Mouse (Mus musculus): ENCODE measurements around the gene Dip2c. TPM values are rescaled to one million over a fixed set of nuclear protein-coding genes. Genes with fewer than 3 reads are reported as not detected.

Gene Dip2c
- 10 to 100 TPM; 12.4 to 13.5 TPM for total RNA-seq (2021)
- long read RNA-seq, experiment 1, partial matches to known transcripts: 4 of 7 reads
- long read RNA-seq, experiment 1, other reads (novel, unspliced or antisense): 3 of 7 reads
- long read RNA-seq, experiment 2, partial matches to known transcripts: 0 of 2 reads
- long read RNA-seq, experiment 2, other reads (novel, unspliced or antisense): 2 of 2 reads

DNA sequence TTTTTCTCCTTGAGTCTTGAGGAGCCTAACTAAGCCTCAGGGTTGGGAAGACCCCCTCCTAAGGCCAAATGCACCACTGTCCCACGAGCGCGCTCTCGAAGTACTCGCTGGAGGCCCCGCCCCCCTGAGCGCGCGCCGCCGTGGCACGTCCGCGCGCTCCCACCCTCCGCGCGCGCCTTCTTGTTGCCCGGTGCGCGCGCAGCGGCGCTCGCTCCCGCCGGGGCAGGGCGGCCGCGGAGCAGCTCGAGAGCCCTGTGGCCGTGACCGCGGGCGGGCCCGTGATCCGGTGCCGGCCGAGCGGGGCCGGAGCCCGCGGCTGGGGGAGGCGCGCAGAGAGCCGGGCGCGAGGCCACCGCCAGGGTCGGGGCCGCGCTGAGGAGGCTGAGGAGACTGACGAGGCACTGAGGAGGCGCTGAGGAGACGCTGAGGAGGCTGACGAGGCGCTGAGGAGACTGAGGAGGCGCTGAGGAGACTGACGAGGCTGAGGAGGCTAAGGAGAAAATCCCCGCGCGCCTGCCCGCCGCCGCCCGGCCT is at the start of gene Dip2c:
Gene Dip2c, plus strand, starts transcription at position 207 of the 534 bp plus-strand sequence.
- intact Hi-C loops (cut with DNase I; ENCODE audit: low total_unique reads): loop anchor here (10.0 kb wide), 1 partner anchor 188 kb away; no protein-coding TSS in a partner anchor
- peak; percentile 90 for DNase-seq

DNA sequence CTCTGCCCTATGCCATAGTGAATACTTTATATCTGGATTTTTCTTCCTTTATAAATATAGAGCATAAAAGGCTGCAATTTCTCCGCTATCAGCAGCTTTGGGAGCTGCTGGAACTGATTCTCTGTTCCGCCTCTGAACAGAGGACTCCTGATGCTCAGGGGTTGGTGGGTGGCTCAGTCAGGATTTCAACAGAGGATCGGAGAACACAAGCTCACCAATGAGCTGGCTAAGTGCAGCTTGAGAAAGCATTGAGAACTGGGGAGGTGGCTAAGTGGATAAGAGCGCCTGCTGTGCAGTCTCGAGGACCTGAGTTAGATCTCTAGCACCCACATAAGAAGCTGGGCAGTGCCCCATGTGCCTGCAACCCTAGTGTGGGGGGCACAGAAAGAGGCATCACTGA is 49.2 kb upstream of the Dip2c start:
- no peak for DNase-seq
- intact Hi-C loops (cut with DNase I; ENCODE audit: low total_unique reads): no loop called here

DNA sequence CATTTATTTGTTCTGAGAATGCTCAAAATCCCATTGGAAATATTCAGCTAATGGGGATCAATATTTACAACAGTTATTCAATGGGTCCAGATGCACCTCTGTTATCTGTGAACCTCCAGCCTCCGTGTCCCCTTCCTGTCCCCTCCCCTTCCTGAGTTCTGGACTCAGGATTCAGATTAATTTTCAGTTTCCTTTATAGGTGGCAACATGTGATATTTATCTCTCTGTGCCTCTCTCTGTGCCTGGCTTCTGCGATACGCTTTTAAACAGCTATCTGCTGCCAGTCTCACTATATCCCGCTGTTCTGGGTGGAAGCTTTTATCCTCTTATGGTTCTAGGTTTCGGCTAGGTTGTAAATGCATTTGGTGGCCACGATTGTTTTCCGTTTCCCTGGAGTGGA is 38.8 kb upstream of the Dip2c start:
- intact Hi-C loops (cut with DNase I; ENCODE audit: low total_unique reads): no loop called here

DNA sequence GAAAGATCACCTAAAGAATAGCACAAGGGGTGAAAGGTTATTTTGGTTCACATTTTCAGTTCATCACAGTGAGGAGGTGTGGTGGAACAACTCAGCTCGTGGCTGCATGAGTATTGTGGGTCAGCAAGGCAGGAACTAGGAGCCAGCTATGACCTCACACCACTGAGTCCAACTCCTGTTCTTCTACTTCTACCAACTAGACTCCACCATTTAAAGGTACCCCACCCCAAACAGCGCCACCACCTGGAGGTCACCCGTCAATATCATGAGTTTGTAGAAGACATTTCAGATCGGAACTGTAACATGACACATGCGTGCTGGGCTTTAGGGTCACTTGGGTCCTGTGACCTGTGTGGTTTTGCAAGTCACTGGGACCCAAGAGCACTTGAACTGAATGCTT is 37.2 kb upstream of the Dip2c start:
- no peak for DNase-seq

More for the DNA sequence above, 38.8 kb upstream of the Dip2c start:
- no peak for DNase-seq

DNA sequence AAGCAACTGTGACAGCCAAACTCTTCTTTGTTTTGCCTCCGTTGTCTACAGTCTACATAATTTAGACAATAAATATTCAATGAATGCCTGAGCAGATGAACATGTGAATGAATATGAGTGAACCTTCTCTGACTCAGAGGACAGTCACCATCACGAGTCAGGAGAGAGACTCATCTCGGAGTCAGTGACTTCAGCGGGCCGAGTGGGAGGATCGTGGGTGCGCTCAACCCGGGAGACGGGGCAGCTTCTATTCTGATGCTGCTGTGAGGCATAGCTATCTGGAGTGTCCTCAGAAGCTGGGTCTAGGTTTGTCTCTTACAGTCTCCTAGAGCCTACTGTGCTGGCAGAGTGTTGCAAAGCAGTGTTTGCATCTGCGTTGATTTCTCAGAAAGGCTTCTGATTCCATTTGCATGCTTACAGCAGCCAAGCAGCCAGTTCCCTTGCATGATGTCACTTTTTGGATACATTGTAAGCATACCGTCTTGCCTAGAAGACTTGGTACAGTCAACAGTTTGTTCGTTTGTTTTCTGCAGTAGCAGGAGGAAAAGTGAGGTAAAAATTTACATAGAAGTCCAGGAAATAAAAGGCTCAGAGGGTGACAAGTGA is 36.6 kb upstream of the Dip2c start:
- intact Hi-C loops (cut with DNase I; ENCODE audit: low total_unique reads): no loop called here
- DNase-seq: no peak

More for the DNA sequence above, 37.2 kb upstream of the Dip2c start:
- intact Hi-C loops (cut with DNase I; ENCODE audit: low total_unique reads): no loop called here

DNA sequence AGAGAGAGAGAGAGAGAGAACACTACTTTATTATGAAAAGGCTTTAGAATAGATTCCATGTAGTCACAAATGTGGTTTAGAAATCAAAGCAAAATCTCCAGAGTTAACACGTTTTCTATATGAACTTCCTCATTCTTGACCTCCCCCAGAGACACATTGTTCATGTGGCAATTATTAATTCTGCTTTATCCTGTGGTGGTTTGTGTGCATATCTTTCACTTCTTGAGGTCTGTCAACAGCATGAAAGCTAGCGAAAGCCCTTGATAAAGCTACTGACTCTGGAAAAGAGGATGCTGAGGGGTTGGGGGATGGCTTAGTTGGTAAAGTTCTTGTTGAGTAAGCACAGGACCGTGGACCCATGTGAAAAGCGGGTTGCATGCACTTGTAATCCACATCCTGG is 14.6 kb upstream of the Dip2c start:
- intact Hi-C loops (cut with DNase I; ENCODE audit: low total_unique reads): no loop called here
- DNase-seq: no peak

DNA sequence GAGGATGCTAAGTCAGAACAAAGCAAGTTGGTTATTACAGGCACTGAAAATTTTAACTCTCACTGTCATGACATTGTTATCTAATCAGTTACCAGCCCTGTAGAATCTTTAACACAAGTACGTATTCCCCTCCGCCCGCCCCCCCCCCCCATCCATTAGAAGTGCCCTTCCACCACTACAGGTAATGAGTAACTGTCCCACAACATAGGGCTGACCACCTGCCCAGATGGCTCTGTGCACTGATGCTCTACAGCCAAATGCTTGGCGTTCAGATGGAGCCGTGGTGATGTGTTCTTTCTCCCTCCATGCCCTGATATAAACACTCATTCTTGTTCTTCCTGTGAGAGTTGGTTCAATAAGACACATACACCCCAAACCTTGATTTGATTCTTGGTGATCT is 10.8 kb upstream of the Dip2c start:
- intact Hi-C loops (cut with DNase I; ENCODE audit: low total_unique reads): no loop called here

DNA sequence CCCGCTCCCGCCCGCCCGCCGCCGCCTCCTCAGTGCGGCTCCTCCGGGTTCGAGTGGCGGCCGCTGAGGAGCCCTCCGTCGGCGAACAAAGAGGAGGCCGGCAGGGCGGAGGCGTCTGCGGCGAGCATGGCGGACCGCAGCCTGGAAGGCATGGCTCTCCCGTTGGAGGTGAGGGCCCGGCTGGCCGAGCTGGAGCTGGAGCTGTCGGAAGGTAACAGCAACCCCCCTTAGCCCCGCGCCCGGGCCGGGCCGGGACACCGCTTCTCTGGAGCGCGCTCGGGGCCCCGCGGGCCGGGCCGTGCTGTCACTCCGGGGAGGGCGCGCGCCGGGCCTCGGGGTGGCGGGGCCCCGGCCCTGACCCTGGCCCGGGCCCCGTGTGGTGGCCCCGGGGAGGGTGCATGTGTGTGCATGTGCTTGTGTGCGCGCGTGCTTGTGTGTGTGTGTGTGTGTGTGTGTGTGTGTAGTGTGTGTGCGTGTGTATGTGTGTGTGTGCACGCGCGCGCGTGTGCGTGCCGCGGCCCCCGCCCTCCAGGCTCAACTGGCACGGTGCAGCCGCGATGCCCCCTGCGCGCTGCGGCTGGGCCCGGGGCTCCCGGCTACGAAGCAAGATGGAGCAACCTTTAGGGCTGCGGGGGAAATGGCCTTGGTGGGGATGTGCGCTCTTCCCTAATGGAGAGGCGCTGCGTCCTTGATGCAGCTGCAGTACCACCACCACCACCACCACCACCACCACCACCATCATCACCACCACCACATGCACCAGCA is 710 bp downstream of the Dip2c start:
- intact Hi-C loops (cut with DNase I; ENCODE audit: low total_unique reads): loop anchor here (10.0 kb wide), 1 partner anchor 188 kb away; no protein-coding TSS in a partner anchor
- DNase-seq: peak; percentile 61

More for the DNA sequence above, 10.8 kb upstream of the Dip2c start:
- no peak for DNase-seq

DNA sequence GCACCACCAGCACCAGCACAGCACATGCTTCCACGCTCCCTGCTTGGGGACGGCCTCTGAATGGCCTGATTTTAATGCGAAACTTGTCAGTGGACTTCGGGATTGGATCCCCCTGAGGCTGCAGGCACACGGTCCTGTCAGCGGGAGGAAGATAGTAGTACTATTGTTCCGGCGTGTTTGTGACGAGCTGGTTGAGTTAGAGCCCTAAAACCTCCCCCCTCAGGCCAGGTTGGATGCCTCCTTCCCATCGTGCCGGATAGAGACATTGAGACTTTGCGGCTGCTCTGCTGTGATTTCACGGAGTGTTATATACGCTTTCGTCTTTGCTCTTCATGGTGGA is 1.3 kb downstream of the Dip2c start:
- intact Hi-C loops (cut with DNase I; ENCODE audit: low total_unique reads): loop anchor here (10.0 kb wide), 1 partner anchor 187 kb away; no protein-coding TSS in a partner anchor
- peak; percentile 8 for DNase-seq

DNA sequence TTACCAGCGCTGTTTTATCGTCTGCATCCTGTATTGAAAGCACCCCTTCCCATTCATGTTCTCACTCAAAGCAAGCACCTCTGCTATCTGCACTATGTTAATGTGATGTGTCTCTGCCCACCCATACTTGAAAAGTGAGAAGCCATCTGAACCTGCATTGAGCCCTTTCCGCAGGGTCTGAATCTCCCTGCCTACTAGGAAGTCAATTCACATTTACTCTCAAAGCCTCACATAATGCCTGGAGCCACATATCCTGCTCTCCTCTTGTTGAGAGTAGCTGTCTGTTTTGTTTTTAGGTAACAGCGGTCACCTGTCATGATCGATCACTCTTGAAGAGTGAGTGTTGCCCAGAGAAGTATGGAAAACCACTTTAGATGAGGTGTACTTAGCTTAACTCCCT is 2.3 kb downstream of the Dip2c start:
- DNase-seq: no peak
- intact Hi-C loops (cut with DNase I; ENCODE audit: low total_unique reads): loop anchor here (10.0 kb wide), 1 partner anchor 186 kb away; no protein-coding TSS in a partner anchor

DNA sequence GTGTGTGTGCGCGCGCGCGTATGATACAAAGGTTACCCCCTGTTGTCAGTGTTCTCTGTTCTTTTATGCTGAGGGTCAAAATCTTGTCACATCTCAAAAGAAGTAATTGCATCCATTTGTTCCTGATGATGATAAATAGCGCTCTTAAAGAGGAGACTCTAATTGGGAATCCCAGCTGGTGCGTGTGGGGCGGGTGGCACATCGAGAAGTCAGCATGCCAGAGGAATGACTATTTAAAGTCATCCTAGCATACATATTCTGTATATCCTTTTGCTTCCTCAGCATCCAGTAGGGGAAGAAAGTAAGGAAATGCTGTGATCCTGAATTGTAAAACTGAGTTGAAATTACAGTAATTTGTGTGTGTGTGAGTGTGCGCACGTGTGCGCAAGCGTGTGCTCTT is 6.7 kb downstream of the Dip2c start:
- intact Hi-C loops (cut with DNase I; ENCODE audit: low total_unique reads): no loop called here

DNA sequence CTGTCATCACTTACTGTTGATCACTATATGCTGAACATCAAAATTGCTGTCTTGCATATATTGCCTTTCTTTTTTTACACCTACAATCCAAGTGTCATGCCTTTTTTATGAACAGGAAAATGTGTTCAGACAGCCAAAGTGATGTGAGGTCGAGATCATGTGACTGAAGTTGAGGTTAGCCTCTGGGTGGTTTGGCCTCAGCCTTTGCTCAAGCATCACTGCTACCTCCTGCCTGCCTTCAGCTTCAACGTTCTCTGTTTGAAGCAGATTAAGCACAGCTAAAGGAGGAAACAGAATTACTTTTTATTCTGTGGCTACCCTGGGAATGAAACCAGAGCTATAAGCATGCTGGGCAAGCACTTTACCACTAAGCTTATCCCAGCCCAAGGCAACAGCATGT is 13.6 kb downstream of the Dip2c start:
- DNase-seq: no peak
- intact Hi-C loops (cut with DNase I; ENCODE audit: low total_unique reads): no loop called here

More for the DNA sequence above, 6.7 kb downstream of the Dip2c start:
- DNase-seq: no peak

DNA sequence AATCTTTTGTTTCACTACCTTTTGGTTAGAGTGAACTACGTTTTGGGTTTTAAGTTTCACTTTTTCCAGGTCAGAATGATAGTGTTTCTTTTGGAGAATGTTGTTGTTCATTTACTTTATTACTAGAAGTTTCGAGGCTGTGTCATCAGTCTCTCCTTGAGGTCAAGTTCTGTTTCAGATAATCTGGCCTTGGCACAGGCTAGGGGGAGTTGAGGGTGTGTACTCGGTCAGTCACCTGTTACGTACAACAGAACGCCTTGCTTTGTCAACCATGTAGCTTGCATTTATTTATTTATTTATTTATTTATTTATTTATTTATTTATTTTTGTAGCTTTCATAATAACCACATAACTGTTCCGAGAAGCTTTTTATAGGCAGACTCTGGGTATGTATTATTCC is 20.0 kb downstream of the Dip2c start:
- intact Hi-C loops (cut with DNase I; ENCODE audit: low total_unique reads): no loop called here
- DNase-seq: no peak

DNA sequence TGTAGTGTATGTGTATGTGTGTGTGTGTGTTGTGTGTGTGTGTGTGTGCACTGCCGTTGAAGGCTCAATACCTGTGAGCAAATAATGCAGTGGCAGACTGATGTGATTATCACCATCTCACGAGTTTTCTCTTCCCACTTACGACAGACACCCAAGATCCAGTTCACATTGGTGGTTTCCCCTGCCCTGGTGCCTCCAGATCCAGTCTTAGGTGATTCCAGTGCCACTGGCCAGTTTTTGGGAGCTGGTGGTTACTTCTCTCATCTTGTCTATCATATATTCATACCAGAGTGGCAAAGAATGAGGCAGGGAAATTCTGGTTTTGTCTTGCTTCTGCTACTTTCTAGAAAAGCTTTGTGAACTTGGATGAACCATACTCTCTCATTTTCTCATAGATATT is 20.9 kb downstream of the Dip2c start:
- no peak for DNase-seq
- intact Hi-C loops (cut with DNase I; ENCODE audit: low total_unique reads): no loop called here

DNA sequence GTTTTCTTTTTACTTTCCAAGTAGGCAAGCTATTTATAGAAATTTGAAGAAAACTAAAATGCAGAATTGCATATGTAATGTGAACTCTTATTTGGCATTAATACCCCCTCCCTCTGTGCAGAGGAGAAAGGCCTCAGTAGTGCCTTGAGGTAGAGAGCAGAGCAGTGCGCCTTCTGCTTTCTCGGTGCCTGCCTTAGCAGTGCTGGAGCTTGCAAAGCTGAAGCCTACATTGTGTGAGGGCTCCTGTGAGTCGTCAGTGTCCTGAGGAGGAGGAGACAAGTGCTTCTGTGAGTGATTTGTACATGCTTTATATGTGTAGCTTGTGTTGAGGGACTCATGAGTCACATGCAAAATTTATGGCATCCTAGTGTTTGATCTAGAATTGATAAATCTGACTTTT is 21.4 kb downstream of the Dip2c start:
- intact Hi-C loops (cut with DNase I; ENCODE audit: low total_unique reads): no loop called here
- no peak for DNase-seq

DNA sequence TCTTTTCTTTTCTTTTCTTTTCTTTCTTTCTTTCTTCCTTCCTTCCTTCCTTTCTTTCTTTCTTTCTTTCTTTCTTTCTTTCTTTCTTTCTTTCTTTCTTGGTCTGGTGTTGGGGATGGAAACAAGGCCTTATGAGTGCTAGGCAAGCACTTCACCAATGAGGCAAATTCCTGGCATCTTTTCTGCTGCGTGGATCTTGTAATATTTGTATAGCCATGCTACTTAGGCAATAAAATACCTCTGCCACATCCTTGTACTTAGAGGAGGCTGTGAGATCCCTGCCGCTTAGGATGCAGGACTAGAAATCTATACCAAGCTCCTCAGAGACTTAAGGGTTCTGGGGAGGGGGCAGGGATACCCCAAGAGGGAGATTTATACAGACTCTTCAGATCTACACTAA is 23.3 kb downstream of the Dip2c start:
- no peak for DNase-seq
- intact Hi-C loops (cut with DNase I; ENCODE audit: low total_unique reads): no loop called here

DNA sequence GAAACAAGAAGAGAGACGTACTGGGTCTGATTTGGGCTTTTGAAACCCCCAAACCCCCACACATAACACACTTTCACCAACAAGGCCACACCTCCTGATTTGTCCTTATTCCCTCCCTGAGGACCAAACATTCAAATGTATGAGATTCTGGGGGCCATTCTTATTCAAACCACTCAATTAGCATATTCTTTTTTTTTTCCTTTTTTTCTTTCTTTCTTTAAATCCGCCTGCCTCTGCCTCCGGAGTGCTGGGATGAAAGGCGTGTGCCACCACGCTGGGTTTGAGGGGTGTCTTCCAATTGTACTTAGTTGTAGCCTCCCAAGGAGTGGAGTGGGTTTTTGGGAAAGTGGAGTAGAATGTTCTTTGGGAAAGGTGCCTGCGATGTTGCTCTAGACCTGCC is 32.5 kb downstream of the Dip2c start:
- DNase-seq: no peak
- intact Hi-C loops (cut with DNase I; ENCODE audit: low total_unique reads): no loop called here

DNA sequence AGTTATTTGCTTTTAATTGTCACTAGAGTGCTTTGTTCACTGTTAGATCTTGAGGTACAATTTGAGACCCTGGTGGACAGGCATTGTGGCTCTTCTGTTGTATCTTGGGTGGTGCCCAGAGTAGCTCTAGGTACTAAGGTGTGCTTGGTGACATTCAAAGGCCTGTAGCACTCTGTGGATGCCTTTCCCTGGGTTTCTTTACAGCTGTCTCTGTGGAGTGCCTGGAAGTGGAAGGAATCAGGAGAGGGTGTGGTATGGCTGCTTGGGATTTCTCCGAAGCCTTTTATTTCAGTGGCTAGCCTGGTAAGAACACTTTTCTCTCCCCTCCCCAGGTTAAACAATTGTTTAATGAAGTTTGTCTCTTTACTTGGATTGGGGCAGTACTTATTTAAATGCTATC is 34.5 kb downstream of the Dip2c start:
- no peak for DNase-seq
- intact Hi-C loops (cut with DNase I; ENCODE audit: low total_unique reads): no loop called here

DNA sequence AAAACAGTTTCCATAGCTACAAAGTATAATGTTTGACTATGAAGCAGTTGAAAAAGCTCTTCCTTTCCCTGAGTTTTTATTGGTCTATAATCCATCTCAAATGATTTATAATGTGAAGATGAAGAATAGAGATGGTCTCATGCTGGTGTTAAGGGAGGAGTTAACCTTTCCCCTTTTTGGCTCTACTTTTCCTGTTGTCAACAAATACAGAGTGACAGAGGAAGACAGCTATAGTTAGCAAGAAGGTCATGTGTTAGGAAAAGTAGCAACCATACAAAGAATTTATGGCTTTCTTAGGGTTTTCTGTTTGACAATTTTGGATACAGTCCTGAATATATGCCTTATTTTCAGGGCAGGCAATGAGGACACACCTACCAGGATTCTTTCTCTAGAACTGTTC is 36.6 kb downstream of the Dip2c start:
- intact Hi-C loops (cut with DNase I; ENCODE audit: low total_unique reads): no loop called here
- no peak for DNase-seq

DNA sequence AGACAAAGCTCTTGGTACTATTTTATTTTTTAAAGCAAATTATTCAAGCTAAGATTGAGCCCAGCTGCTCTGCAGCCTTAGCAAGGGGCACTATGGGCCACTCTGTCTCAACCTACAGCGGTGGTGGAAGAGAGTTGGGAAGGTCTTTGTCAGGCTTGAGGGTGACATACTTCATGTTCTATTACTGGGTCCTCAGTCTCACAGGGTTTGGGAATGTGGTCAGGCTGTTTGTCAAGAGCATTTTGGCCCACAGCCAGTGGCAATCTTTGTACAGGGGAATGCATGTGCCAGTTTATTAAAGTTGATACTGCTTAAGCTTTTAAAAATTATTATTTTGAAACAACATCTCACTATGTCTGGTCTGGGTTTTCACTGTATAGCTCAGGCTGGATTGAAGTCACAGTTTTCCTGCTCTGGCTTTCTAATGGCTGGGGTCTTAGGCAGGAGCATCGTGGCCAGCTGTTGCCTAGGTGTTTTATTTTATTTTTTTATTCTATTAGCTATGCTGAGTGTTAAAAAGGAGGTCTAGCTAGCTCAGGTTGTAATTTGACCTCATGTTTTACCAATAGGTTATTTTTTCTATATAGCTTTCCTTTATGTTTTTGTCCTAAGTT is 37.9 kb downstream of the Dip2c start:
- peak; percentile 6 for DNase-seq
- intact Hi-C loops (cut with DNase I; ENCODE audit: low total_unique reads): no loop called here

Data from gastrocnemius, postnatal 14 days (tissue).